Mouse (Mus musculus) T-cell, adult 2 months (primary cell): ENCODE results near the gene Timp3.
"Not testable (repeated sequence)": the region's sequence is repeated elsewhere in the genome, so short reads cannot be mapped to it uniquely, and the experiment has no call there.

Experiments used
- DNase-seq: peaks from one replicate; pipeline ENCODE4 v3.0.0; 2022; ENCODE audit warnings: low spot score

The Timp3 gene

DNA sequence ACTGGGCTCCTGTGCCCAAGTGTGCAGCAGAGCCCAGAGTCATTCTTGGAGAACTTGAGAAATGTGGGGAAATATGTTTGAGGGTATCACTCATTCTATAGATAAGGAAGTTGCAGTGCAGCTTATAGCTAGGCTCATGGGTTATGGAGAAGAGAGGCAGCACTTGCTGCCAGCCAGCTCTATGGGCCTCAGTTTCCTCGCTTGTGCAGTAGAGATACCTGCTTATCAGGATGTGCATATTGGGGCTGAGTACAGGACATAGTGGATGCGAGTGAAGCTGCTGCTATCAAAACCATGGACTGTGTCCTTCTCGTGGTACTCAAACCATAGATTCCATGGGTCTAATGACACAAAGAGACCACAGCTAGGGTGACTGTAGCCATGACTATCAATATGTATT is 52.3 kb downstream of the Timp3 start:
- no peak for DNase-seq

- DNase-seq = no peak
Observed at GRCm38 (mm10) chr10:86356819-86357563, 56.8 kb downstream of the Timp3 start.

- DNase-seq = no peak
Observed at GRCm38 (mm10) chr10:86358307-86358975, 58.3 kb downstream of the Timp3 start.

GRCm38 (mm10) chr10:86359208-86359607 is 59.0 kb downstream of the Timp3 start:
- no peak for DNase-seq

- no peak for DNase-seq
Observed at GRCm38 (mm10) chr10:86359699-86360098, 59.5 kb downstream of the Timp3 start.

- no peak for DNase-seq
Observed at GRCm38 (mm10) chr10:86363669-86364309, 63.6 kb downstream of the Timp3 start.

GRCm38 (mm10) chr10:86365632-86366092 is 65.5 kb downstream of the Timp3 start:
- no peak for DNase-seq

DNA sequence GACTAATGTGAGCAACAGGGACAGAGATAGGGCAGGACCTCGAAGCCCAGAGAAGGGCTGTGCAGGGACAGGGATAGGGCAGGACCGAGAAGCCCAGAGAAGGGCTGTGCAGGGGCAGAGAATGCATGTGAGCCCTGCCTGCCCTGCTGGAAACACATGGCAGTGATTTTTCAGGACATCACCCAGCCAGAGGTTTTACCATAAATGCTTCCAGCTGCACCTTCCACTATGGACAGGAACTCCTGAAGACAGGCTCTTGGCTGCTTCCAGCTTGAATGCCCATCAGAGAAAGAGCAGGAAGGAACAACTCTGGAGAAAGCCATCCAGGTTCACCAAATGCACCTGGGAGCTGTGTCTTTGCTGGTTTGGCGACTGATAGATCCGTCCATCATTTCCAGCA is 67.2 kb downstream of the Timp3 start:
- DNase-seq = no peak

- no peak for DNase-seq
Observed at GRCm38 (mm10) chr10:86368811-86369210, 68.6 kb downstream of the Timp3 start.

- no peak for DNase-seq
Observed at GRCm38 (mm10) chr10:86369346-86369745, 69.2 kb downstream of the Timp3 start.

- no peak for DNase-seq
Observed at GRCm38 (mm10) chr10:86371561-86371960, 71.4 kb downstream of the Timp3 start.

DNA sequence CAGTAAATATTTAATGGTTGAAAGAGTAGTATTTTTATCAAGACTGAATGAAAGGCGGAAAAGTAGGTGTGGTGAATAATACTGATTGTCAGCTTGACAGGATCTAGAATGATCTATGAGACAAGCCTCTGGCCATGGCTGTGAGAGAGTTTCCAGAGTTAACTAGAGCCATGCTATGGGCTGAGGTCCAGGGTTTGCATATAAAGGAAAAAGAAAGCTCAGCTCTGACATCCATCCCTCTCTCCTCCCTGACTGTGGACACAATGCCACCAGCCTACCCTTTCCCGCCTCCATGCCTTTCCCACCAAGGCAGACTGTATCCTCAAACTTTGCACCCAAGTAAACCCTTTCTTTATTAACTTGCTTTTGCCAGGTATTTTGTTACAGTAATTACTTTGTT is 73.9 kb downstream of the Timp3 start:
- no peak for DNase-seq

DNA sequence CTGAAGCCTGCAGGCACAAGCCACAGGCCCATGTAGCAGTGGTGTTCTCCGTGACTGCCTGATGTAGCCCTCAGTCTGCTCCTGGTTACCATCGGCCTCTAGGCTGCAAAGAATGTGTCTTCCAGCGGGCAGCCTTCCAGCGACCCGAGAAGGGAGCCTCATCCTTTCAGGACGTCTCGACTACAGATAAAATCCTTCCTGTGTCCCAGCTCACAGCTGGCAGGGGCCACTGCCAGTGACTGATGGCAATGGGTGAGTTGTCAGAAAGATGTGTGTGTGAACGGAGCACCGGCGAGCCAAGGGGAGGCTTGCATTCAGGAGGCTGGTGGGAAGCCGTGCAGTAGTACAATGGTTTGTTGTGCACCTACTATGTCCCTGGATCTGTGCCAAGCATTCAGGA is 75.7 kb downstream of the Timp3 start:
- no peak for DNase-seq

GRCm38 (mm10) chr10:86376392-86377185 is 76.4 kb downstream of the Timp3 start:
- no peak for DNase-seq

- DNase-seq = not testable (repeated sequence)
Observed at GRCm38 (mm10) chr10:86378803-86379202, 78.6 kb downstream of the Timp3 start.

DNA sequence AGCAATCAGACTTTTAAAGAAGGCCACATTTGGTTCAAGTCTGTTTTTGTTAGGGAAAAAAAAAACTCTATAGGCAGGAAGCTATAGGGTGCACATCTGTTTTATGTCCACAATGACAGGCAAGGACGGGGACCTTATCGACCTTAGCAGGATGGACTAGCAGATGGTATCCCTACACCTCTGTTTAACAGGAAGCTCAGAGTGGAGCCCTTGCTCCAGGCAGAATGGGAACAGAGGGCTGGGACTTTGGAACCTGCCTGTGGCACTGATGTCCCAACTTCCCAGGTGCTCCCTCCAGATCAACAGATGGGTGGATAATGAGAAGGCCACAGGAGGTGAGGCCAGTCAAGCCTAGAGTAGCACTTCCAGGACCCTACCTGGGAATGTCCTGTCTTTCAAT is 80.5 kb downstream of the Timp3 start:
- no peak for DNase-seq

DNA sequence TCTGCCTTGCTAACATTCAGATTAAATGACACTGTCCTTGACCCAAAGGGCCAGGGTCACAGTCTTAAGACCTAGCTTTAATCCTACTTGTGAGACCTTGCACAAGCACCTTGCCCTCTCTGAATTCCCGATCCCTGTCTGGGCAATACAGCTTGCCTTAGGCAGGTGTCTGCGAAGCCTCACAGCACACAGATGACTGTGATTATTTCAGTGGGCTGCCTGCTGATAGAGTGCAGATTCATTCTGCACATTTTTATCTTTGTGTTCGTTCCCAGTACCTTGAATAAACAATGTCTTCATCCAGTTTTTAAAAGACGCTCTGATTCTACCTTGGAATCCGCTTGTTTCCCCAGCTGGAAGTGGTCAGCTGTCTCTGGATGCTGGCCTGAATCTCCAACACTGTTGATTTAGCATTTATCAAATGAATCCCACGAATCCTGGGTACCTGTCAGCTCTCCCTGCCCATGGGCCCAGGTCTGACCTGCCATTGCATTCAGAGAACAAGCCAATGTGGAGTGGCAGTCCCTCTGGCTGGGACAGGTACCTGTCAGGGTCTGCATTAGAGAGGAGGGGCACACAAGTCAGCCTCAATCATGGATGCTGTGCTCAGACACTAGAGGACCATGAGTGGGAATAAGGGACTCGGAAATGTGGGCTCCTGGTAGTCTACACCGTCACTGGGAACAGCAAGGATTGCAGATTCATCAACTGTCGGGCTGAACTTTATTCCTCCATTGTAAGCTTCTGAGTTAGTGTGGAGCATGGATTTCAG is 81.2 kb downstream of the Timp3 start:
- DNase-seq = no peak

DNA sequence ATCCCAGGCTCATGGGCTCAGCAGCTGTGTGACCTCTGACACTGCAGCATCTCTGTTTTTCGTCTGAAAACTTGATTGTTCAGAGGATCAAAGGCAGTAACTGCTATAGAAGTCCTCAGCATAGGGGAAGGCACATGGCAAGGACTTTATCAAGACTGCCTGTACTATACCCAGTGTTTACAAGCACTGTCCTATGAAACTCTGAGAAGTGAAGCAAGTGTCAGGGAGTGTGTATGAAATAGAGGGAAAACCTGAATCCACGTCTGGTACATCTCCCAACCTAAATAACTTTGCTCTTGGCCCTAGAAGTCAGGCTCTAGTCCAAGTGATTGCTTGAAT is 81.7 kb downstream of the Timp3 start:
- no peak for DNase-seq

- DNase-seq = no peak
Observed at GRCm38 (mm10) chr10:86384655-86385054, 84.5 kb downstream of the Timp3 start.

GRCm38 (mm10) chr10:86385656-86386055 is 85.5 kb downstream of the Timp3 start:
- no peak for DNase-seq

GRCm38 (mm10) chr10:86386232-86386631 is 86.1 kb downstream of the Timp3 start:
- DNase-seq = no peak
